Mouse (Mus musculus): ENCODE data around the gene Polr3h. TPM values are rescaled to one million over a fixed set of nuclear protein-coding genes. Genes with fewer than 3 reads are reported as not detected.

Polr3h gene
- polyA plus RNA-seq, 1 experiment from 2014 or later: 65.1 TPM

- H3K27me3 ChIP-seq (ENCODE audit: control insufficient read depth, insufficient read depth, low read depth, low read length): no peaks in the 10 kb centered on the region
- H3K4me2 ChIP-seq (ENCODE audit: low read depth, low read length): no peak overlapping the region
- no peak overlapping the region for H3K4me3 ChIP-seq (ENCODE audit: low read length)
- no peaks in the 10 kb centered on the region for H3K36me3 ChIP-seq (ENCODE audit: control insufficient read depth, insufficient read depth, low read length)
- H3K4me1 ChIP-seq (replicated peaks; ENCODE audit: control insufficient read depth, insufficient read depth, low read length): peaks cover 5% of the 10 kb centered on the region
- no peak overlapping the region for H3K9ac ChIP-seq (ENCODE audit: low read length)
- H3K27ac ChIP-seq (ENCODE audit: low read length): no peak overlapping the region
- H3K9me3 ChIP-seq (ENCODE audit: control insufficient read depth, low read length): no peaks in the 10 kb centered on the region
- 26% methylated on average over 1 of the region's 1 CpGs for WGBS
- no peak for ATAC-seq (ENCODE audit: low read depth)
Observed at GRCm38 (mm10) chr15:81964262-81964661, 38.2 kb upstream of the Polr3h start.

GRCm38 (mm10) chr15:81961078-81961451 lies 35.0 kb upstream of the Polr3h start:
- Histone ChIP-seq H3K4me1 (replicated peaks; ENCODE audit: control insufficient read depth, insufficient read depth, low read length) (peaks cover 5% of the 10 kb centered on the region), H3K9me3 (ENCODE audit: control insufficient read depth, low read length) (no peaks in the 10 kb centered on the region), H3K4me2 (ENCODE audit: low read depth, low read length) (peak overlapping the region; percentile 96), H3K9ac (ENCODE audit: low read length) (peak overlapping the region; percentile 56), H3K36me3 (ENCODE audit: control insufficient read depth, insufficient read depth, low read length) (peaks cover 4% of the 10 kb centered on the region; the same call in 1 of the 2 replicates), H3K27ac (ENCODE audit: low read length) (no peak overlapping the region), H3K4me3 (ENCODE audit: low read length) (peak overlapping the region; percentile 68), H3K27me3 (ENCODE audit: control insufficient read depth, insufficient read depth, low read depth, low read length) (no peaks in the 10 kb centered on the region)
- WGBS: 0% methylated on average over 4 of the region's 8 CpGs
- ATAC-seq (ENCODE audit: low read depth): no peak; the same call in 1 of the 2 replicates

- Histone ChIP-seq H3K27me3 (ENCODE audit: control insufficient read depth, insufficient read depth, low read depth, low read length) (no peaks in the 10 kb centered on the region), H3K4me3 (ENCODE audit: low read length) (peak within 1 kb of the TSS; percentile 68), H3K36me3 (ENCODE audit: control insufficient read depth, insufficient read depth, low read length) (peaks cover 7% of the 10 kb centered on the region; the same call in 1 of the 2 replicates), H3K4me1 (replicated peaks; ENCODE audit: control insufficient read depth, insufficient read depth, low read length) (peaks cover 5% of the 10 kb centered on the region), H3K27ac (ENCODE audit: low read length) (peak within 1 kb of the TSS; percentile 82), H3K9me3 (ENCODE audit: control insufficient read depth, low read length) (no peaks in the 10 kb centered on the region), H3K4me2 (ENCODE audit: low read depth, low read length) (peak within 1 kb of the TSS; percentile 96), H3K9ac (ENCODE audit: low read length) (peak within 1 kb of the TSS; percentile 70)
- WGBS: under 1% methylated on average over 71 of the region's 77 CpGs
- ATAC-seq (ENCODE audit: low read depth): peak; percentile 99
Observed at GRCm38 (mm10) chr15:81960171-81961077, 34.4 kb upstream of the Polr3h start, which contains the start of gene Pmm1. Gene Pmm1, minus strand, starts transcription at chr15:81960930.

- ATAC-seq (ENCODE audit: low read depth): no peak
- no peaks in the 10 kb centered on the region for H3K27me3 ChIP-seq (ENCODE audit: control insufficient read depth, insufficient read depth, low read depth, low read length)
- no peak overlapping the region for H3K4me3 ChIP-seq (ENCODE audit: low read length)
- no peaks in the 10 kb centered on the region for H3K9me3 ChIP-seq (ENCODE audit: control insufficient read depth, low read length)
- H3K9ac ChIP-seq (ENCODE audit: low read length): no peak overlapping the region
- no peak overlapping the region for H3K4me2 ChIP-seq (ENCODE audit: low read depth, low read length)
- peaks cover 5% of the 10 kb centered on the region for H3K4me1 ChIP-seq (replicated peaks; ENCODE audit: control insufficient read depth, insufficient read depth, low read length)
- no peak overlapping the region for H3K27ac ChIP-seq (ENCODE audit: low read length)
- peaks cover 19% of the 10 kb centered on the region for H3K36me3 ChIP-seq (ENCODE audit: control insufficient read depth, insufficient read depth, low read length)
- 77% methylated on average over 3 of the region's 3 CpGs for WGBS
Observed at GRCm38 (mm10) chr15:81958906-81959305, 32.9 kb upstream of the Polr3h start.

- Histone ChIP-seq H3K27ac (ENCODE audit: low read length) (no peak overlapping the region), H3K4me3 (ENCODE audit: low read length) (no peak overlapping the region), H3K9me3 (ENCODE audit: control insufficient read depth, low read length) (no peaks in the 10 kb centered on the region), H3K4me1 (replicated peaks; ENCODE audit: control insufficient read depth, insufficient read depth, low read length) (peaks cover 5% of the 10 kb centered on the region), H3K4me2 (ENCODE audit: low read depth, low read length) (no peak overlapping the region), H3K9ac (ENCODE audit: low read length) (no peak overlapping the region), H3K36me3 (ENCODE audit: control insufficient read depth, insufficient read depth, low read length) (peaks cover 19% of the 10 kb centered on the region), H3K27me3 (ENCODE audit: control insufficient read depth, insufficient read depth, low read depth, low read length) (no peaks in the 10 kb centered on the region)
- ATAC-seq (ENCODE audit: low read depth): no peak
- WGBS: 77% methylated on average over 11 of the region's 11 CpGs
Observed at GRCm38 (mm10) chr15:81957598-81957997, 31.6 kb upstream of the Polr3h start.

GRCm38 (mm10) chr15:81956457-81956856 lies 30.4 kb upstream of the Polr3h start:
- no peaks in the 10 kb centered on the region for H3K27me3 ChIP-seq (ENCODE audit: control insufficient read depth, insufficient read depth, low read depth, low read length)
- H3K9ac ChIP-seq (ENCODE audit: low read length): no peak overlapping the region
- no peak for ATAC-seq (ENCODE audit: low read depth)
- H3K4me1 ChIP-seq (replicated peaks; ENCODE audit: control insufficient read depth, insufficient read depth, low read length): peaks cover 5% of the 10 kb centered on the region
- H3K27ac ChIP-seq (ENCODE audit: low read length): no peak overlapping the region
- H3K4me2 ChIP-seq (ENCODE audit: low read depth, low read length): no peak overlapping the region
- no peaks in the 10 kb centered on the region for H3K9me3 ChIP-seq (ENCODE audit: control insufficient read depth, low read length)
- peaks cover 25% of the 10 kb centered on the region for H3K36me3 ChIP-seq (ENCODE audit: control insufficient read depth, insufficient read depth, low read length)
- no peak overlapping the region for H3K4me3 ChIP-seq (ENCODE audit: low read length)
- WGBS: 63% methylated on average over 8 of the region's 8 CpGs

GRCm38 (mm10) chr15:81955414-81955813 lies 29.4 kb upstream of the Polr3h start:
- no peak for ATAC-seq (ENCODE audit: low read depth)
- WGBS: 93% methylated on average over 15 of the region's 15 CpGs
- Histone ChIP-seq H3K27me3 (ENCODE audit: control insufficient read depth, insufficient read depth, low read depth, low read length) (no peaks in the 10 kb centered on the region), H3K4me2 (ENCODE audit: low read depth, low read length) (no peak overlapping the region), H3K9me3 (ENCODE audit: control insufficient read depth, low read length) (no peaks in the 10 kb centered on the region), H3K4me3 (ENCODE audit: low read length) (no peak overlapping the region), H3K4me1 (replicated peaks; ENCODE audit: control insufficient read depth, insufficient read depth, low read length) (peaks cover 5% of the 10 kb centered on the region), H3K27ac (ENCODE audit: low read length) (no peak overlapping the region), H3K36me3 (ENCODE audit: control insufficient read depth, insufficient read depth, low read length) (peaks cover 25% of the 10 kb centered on the region), H3K9ac (ENCODE audit: low read length) (no peak overlapping the region)

- H3K27ac ChIP-seq (ENCODE audit: low read length): no peak overlapping the region
- no peak overlapping the region for H3K4me3 ChIP-seq (ENCODE audit: low read length)
- H3K27me3 ChIP-seq (ENCODE audit: control insufficient read depth, insufficient read depth, low read depth, low read length): no peaks in the 10 kb centered on the region
- ATAC-seq (ENCODE audit: low read depth): no peak
- H3K36me3 ChIP-seq (ENCODE audit: control insufficient read depth, insufficient read depth, low read length): peaks cover 25% of the 10 kb centered on the region
- 82% methylated on average over 6 of the region's 6 CpGs for WGBS
- H3K4me2 ChIP-seq (ENCODE audit: low read depth, low read length): no peak overlapping the region
- H3K9ac ChIP-seq (ENCODE audit: low read length): no peak overlapping the region
- peaks cover 2% of the 10 kb centered on the region for H3K4me1 ChIP-seq (replicated peaks; ENCODE audit: control insufficient read depth, insufficient read depth, low read length)
- H3K9me3 ChIP-seq (ENCODE audit: control insufficient read depth, low read length): no peaks in the 10 kb centered on the region
Observed at GRCm38 (mm10) chr15:81954716-81955115, 28.7 kb upstream of the Polr3h start.

- Histone ChIP-seq H3K36me3 (ENCODE audit: control insufficient read depth, insufficient read depth, low read length) (peaks cover 25% of the 10 kb centered on the region), H3K27me3 (ENCODE audit: control insufficient read depth, insufficient read depth, low read depth, low read length) (no peaks in the 10 kb centered on the region), H3K4me1 (replicated peaks; ENCODE audit: control insufficient read depth, insufficient read depth, low read length) (no peaks in the 10 kb centered on the region), H3K4me3 (ENCODE audit: low read length) (no peak overlapping the region), H3K27ac (ENCODE audit: low read length) (no peak overlapping the region), H3K9me3 (ENCODE audit: control insufficient read depth, low read length) (no peaks in the 10 kb centered on the region), H3K9ac (ENCODE audit: low read length) (no peak overlapping the region), H3K4me2 (ENCODE audit: low read depth, low read length) (no peak overlapping the region)
- 94% methylated on average over 9 of the region's 9 CpGs for WGBS
- ATAC-seq (ENCODE audit: low read depth): no peak
Observed at GRCm38 (mm10) chr15:81954151-81954583, 28.1 kb upstream of the Polr3h start.

All from lung, embryonic 16.5 days (tissue).